Mouse (Mus musculus) brain, embryonic 18.5 days (tissue): ENCODE data around the gene Cacna1c.

Experiments used
- DNase-seq: peaks from one replicate; pipeline ENCODE4 v3.0.0-alpha.2; 2012; ENCODE audit warnings: low read depth, low spot score

Gene Cacna1c

DNA sequence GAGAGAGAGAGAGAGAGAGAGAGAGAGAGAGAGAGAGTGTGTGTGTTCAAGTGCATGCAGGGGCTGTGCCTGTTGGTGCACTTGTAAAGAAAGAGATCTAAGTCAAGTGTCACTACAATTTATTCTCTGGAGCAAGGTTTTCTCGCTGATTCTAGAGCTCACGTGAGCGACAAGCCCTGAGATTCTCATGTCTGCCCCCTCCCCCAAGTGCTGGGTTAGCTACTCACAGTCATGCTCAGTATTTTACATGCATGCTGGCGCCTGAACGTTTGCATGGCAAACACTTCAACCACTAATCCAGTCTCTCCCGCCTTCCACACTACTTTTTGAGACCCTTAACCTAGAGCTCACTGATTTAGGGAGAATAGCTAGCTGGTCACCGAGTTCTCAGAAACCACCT, 99.7 kb downstream of the Cacna1c start:
- DNase-seq: no peak

DNA sequence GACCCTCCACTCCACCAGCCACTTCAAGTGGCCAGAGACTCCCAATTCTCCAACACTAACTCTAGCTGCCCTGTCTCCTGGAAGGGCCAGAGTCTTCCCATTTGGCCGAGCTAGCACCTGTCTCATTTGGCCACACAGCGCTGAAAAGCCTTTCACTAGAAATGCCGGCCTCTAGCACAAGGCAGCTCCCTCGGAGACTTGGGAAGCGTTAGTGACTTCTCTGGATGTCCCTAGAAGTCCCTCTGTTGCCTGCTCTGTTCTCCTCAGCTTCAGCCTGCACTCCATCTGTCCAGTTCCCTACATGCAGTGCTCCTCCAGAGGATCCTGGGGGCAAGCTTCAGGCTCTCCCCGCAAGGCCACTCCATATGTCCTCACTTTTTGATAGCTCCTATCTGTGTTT, 101.1 kb downstream of the Cacna1c start:
- DNase-seq: no peak

DNA sequence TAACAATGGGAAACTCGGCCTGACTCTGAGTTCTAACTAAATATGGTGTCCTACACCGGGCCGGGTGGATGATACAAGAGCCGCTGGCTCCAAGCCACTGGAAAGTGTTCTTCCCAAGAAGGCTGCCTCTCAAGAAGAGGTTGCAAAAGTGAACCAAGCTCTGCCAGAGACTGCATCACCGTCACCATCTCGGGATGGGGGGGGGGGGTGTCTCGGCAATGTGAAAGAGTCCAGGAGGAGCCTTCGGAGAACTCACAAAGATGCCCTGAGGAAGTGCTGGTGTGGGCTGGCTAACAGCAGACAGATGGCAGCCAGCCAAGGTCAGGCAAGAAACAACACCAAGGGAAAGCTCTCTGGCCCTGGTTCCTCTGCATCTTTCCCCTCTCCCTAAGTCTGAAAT, 107.0 kb downstream of the Cacna1c start:
- DNase-seq: no peak

DNA sequence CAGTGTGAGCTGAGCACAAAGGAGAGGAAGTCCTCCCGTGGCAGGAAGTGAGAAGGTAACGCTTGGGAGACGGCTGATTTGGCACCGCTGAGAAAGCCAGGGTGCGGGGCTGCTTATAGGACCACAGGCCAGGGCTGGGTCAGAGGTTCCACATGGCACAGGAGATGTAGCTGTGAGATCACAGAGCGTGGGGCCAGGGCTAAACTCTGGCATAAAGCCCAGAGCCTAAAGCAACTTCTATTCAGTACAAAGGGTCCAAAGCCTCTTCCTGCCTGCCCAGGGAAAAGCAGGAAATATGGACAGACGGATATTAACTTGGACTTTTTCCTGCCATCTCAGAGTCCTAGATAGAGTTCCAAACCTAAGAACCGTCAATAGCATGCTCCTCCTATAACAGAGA, 107.8 kb downstream of the Cacna1c start:
- no peak for DNase-seq

DNA sequence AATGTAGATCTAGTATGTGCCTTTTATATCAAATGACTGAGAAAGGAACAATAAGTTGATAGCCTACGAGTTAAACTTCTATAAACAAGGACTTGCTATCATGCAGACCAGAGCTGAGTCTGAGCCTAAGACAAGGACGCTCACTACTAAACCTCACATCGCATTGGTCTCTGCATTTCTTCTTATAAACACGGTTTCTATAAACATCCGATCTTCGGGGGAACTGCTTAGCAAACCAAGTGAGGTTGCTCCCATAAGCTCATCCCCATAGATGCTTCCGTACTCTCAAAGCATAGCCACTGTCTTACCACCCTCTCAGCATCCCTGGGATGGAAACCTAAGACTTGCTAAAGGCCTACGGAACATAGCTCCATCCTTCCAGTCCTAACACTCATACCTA, 108.3 kb downstream of the Cacna1c start:
- DNase-seq: no peak

DNA sequence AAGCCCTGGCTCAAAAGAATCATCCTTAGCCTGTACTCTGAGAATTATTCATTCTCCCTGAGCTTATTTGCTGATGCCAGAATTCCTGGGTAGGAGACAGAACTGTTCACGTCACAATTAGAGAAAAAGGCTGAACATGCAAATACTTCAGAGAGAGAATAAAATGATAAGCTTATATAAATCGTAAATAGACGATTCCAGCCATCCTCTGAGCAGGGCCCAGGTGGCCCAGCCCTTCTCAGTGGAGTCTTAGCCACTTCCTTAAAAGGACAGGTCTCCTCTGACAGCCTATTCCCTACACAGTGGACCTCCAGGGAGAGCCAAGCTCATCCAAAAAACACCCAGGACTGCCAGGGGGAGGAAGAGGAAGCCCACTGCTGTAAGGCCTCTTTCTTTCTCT, 110.4 kb downstream of the Cacna1c start:
- DNase-seq: no peak

DNA sequence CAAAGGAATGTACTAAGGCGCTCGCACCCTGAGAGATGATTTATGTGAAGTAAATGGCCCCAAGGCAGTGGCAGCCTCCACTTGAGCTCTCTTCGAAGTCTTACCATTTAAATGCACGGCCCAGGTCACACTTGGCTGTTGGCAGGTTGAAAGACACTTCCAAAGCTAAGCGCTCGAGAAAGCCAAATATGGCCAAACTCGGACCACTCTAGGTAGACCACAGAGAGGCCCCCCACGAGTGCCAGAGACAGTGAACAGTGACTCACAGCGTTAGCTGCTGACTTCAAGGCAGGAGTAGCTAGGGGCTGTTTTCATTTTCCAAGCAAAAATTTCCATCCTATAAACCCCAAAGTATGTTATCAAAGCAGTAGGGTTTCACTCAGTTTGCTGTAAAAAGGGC, 111.7 kb downstream of the Cacna1c start:
- no peak for DNase-seq

DNA sequence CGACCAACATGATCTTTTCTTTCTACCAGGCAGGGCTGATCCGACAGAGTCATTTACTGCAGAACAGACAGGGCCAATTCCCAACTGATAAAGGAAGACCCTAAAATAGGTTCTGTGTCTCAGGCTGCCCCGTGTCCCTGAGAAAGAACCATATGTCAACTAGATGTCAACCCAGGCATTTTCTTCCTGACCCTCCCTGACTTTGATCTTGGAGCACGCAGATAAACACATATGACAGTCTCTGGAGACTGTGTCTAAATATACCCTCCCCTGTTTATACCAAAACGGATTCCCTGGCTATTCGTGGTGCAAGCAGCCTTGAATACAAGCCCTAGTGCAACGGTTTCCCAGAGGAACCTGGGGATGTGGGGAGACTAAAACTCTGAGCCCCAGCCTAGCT, 112.7 kb downstream of the Cacna1c start:
- DNase-seq: no peak

DNA sequence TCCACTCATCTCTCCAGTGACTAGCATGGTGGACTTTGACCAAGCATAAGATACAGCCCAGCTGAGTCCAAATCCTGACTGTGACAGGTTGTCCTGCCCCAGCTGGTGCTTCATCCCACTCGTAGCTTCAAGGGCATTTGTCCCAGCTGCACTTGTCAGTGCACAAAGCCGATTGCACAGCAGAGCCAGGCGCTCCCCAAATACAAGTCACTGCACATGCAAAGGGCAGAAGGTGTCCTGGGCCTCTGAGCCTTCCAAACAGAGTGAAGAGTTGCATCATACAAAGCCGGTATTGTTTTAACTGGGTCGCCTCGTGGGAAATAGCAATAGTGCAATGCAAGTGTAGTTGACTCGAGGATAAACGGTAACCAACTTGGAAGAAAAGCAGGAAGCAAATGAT, 113.6 kb downstream of the Cacna1c start:
- no peak for DNase-seq

DNA sequence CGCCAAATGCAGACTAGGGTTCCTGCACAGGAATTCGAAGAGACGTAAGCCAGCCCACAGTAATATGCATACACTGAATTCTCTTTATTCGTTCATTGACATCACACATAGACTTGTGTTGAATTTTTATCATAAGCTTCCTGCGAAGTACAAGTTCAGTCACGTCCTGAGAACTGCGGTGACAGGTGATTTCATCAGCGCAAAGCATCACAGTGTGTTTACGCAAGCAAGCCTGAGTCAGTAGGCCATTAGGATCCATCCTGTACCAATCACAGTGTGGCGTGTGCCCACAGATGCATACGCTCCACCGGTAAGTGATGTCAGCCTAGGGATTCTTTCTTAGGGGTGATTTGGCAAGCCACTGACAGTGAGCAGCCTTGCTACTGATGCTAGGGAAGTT, 114.6 kb downstream of the Cacna1c start:
- no peak for DNase-seq

DNA sequence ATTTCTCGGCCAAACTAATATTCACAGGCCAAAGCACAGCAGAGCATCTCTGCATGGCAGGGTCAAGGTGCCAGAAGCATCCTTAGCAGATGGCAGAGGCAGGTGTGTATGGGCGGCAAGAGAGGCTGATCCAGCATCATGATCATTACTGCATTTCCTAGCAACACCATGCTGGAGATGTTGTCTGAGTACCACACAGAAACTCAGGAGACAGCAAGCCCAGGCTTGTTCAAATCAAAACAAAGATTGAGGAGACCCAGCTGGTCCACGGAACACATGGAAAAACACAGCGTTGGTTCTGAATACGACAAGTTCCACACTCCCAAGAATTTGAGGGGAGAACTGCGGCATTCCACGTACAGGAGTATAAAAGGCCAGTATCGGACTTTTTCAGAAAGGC, 116.6 kb downstream of the Cacna1c start:
- DNase-seq: no peak

DNA sequence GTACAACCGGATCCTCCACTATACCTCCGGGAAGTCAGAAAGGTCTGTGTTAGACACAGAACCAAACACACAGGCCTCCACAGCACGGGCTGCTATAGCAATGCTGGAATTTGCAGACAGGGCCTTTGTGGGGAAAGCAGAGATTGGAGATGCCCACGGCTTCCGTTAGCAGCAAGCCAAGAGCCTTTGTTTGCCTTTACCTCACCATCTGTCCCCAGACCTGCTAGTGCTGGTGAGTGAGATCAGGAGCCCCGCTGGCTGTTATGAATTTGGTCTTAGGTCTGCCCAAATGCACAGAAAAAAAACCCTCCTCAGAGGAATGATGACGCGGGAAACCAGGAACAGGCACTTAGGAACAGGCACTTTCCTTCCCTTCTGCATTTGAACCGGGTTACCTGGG, 117.3 kb downstream of the Cacna1c start:
- no peak for DNase-seq

DNA sequence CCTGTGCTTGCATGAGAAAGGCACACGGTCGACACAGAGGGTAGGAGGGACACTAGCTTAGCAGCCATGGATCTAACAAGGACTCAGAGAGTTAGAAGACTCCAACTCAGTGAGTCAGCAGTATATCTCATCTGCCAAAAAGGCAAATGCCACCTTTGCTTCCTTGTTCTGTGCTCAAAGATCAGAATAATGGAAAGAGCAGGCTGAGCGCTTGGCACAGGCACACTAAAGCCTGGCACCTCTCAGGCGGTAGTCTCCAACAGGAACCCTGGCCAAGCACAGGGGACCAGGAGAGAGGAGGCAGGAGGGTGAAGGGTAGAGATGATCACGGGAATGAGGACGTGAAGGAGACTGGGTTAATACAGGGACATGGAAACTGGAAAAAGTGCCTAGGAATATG, 119.0 kb downstream of the Cacna1c start:
- DNase-seq: no peak

DNA sequence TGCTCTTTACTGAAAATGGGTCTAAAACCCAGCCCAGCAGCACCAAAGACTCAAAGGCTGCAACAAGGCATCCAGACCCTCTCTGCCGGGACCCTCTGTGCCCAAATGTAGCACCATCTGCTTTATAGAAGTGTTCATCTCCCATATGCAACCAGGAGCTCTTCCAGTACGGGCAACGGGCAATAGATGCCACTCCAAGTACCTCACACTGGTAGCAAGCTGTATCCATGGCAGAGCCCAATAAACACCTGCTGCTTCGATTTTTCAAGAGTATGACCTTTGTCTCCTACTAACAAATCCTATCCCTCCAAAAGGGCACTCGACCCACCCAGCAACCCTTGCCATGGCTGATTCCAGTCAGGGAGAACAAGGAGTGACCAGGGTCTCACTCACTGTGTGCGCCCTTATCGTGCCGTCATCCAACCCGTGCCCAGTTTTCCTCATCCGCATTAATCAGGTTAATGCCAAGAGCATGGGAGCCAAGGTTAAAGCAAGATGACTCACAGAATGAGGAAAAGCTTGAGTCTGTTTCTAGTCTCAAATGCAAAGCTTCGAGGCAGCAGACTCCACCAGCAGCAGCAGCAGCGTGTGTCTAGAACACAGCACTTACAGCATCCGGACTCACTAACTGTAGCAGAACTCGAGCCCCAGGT, 122.7 kb downstream of the Cacna1c start:
- DNase-seq: no peak

DNA sequence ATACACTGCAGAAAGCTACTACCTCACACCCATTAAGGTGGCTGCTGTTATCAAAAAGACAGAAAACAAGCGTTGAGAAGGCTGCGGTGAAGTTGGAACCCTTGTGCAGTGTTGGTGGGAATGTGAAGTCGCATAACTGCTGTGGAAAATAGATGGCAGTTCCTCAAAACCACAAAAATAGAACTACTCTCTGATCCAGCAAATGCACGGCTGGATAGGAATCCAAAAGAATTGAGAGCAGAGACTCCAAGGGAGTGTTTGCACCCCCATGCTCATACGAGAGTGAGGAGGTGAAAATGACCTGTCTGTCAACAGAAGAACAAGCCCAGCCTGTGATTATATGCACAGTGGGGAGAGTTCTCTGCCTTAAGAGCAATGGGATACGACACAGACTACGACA, 123.4 kb downstream of the Cacna1c start:
- no peak for DNase-seq

DNA sequence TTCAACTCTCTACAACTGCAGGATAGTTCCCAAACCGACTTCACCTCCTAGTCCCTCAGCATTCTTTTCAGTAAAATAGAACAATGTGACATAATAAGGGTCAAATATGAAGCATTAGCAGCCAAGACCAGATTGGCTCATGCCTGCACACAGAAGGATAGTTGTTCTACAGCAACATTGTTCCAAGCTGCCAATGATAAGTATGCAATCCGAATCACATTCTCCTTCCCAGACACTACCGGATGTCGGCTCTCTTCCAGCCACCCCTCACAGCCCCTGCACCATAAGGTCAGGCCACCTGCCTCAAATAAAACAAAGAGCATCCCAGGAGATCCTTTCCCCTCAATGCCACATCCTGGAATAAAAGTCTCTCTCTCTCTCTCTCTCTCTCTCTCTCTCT, 125.4 kb downstream of the Cacna1c start:
- DNase-seq: no peak

DNA sequence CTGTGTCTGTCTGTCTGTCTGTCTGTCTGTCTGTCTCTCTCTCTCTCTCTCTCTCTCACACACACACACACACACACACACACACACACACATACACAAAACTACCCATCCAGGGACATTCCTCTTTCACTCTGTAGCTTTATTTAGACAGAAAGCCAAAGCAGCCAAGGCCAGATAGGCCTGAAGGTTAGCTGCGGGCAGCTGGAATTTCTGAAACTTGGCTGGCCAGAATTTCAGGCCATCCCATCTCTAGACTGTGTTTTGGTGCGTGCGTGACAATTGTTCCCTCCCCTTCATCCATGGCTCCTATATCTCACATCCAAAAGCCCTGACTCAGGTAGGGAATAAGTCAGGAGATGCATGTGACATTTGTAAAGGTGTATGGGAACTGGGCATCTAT, 125.9 kb downstream of the Cacna1c start:
- no peak for DNase-seq

DNA sequence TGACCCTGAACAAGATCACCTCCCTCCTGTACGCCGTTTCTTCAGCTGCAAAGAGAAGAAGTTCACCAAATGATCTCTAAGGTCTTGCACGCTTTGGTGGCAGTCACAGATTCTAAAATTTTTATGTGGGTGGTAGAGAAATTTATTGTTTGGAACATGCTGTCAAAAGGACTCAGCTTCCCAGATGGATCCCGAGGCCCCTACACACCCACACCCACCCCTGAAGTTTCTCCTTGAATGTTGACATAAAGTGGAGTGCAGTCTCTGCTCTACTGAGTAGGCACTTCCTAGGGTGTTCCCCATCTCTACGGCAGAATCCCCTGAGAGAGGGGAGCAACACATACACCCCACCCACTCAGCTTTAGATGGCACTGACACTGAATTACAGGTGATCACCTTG, 127.1 kb downstream of the Cacna1c start:
- DNase-seq: no peak

DNA sequence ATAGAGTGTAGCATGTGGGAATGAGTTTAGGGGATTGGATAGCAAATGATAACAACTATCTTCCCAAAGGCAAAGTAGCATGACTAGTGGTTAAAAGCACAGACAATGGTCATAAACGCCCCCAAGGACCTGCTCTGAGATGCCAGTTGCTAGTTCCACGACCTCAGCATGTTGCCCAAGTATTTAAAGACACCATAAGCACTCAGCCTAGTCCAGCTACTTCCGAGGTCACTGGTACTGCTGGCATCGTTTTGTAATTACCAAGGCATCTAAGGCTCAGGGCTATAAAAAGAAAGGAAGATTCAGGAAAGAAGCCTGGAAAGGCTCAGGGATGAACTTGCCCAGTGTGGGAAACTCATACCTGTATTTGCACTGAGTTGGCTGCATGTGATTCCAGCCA, 127.6 kb downstream of the Cacna1c start:
- no peak for DNase-seq

DNA sequence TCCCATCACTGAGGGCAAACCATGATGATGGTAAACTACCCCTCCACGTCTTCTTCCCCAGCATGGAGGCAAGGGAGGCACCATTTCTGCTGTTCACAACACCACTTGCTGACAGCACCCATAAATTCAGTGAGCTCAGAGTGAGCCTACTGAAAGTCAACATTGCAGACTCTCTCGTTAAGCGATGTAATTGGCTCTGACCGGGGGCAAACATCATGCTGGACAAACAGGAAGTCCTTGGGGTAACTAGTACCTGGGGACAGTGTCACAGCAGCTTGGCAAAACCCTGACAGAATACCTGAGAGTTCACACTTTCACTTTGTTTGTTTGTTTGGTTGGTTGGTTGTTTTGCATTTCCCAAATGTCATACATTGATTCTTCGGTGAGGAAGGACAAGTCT, 131.3 kb downstream of the Cacna1c start:
- no peak for DNase-seq

DNA sequence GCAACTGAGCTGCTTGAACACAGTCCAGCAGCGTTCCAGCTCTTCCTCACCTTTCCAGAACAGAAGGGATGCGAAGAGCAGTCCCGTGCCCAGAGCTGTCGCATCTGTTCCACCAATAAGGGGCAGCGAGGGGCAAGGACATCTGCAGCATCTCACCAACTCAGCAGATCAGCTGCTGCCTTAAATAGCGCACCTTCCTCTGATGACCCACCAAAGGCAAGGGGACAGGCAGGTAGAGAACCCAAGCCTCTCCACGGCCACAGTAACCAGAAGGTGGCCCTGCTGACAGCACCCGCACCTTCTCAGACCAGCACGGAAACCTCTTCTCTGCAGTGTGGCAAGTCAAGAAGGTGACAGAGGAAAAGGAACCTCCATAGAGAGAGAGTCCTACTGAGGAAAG, 131.8 kb downstream of the Cacna1c start:
- no peak for DNase-seq

DNA sequence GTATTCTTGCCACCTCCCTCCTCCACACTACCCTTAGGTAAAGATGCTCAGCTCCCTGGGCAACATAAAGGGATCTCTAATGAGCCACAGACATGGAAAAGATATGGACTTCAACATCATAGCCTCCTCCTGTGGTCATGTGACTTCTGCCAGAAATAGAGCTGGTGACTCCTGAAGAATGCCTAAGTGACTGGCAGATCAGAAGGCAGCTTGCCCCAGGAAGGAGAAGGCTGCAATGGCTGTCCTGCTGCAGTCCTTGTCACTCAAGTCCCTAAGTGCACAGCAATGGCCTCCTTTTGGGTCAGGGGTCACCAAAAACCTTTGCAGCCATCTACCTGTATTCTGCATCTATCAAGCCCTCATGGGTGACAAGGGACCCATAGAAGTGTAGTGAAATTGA, 133.5 kb downstream of the Cacna1c start:
- no peak for DNase-seq

DNA sequence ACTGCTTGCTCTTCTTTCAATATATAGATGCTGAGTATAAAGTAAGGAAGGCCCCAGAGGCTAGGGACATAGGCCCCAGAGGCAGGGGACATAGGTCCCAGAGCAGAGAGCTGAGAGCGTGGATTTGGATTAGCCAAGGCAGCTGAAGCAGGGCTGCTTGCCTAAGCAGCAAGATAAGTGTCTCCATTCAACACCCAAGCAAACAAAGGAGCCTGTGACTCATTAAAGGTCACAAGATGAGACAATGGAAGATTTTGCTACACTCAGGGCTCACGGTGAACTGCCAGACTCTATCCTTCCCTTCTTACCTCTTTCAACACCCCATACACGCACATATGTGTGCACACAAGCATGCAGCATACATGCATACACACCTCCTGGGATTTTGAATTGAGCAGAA, 137.3 kb downstream of the Cacna1c start:
- no peak for DNase-seq

DNA sequence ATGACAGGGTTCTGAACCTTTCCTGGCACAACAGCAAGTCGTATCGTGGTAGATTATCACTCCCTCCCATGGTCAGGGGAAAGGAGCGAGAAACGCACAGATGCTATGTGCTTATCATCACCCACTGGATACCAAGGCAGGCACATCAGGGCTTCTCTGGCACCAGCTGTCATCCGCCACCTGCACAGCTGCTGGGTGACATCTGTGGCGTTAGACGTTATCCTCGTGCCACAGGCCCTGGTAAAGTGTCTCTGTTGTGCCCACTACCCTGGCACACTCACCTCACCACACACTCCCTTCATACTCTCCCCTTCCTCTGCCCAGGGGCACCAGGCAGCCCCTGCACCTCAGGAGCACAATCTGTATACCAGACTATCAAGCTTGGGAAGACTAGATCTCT, 137.8 kb downstream of the Cacna1c start:
- DNase-seq: no peak
